Mouse (Mus musculus): ENCODE results near the gene Ttc3. TPM values are rescaled to one million over a fixed set of nuclear protein-coding genes. Genes with fewer than 3 reads are reported as not detected.
"Not testable (repeated sequence)": the region's sequence is repeated elsewhere in the genome, so short reads cannot be mapped to it uniquely, and the experiment has no call there.

Ttc3 gene
- polyA plus RNA-seq, 1 experiment from 2014 or later = 68.9 TPM

GRCm38 (mm10) chr16:94454146-94454545 lies 83.7 kb downstream of the Ttc3 start:
- Histone ChIP-seq H3K9me3 (ENCODE audit: low read length) (no peaks in the 10 kb centered on the region), H3K27me3 (replicated peaks; ENCODE audit: insufficient read depth, low read length) (no peaks in the 10 kb centered on the region), H3K4me2 (replicated peaks; ENCODE audit: low read depth, low read length) (no peak overlapping the region), H3K9ac (replicated peaks; ENCODE audit: low read depth) (no peak overlapping the region), H3K4me3 (ENCODE audit: low read depth, low read length) (no peak overlapping the region), H3K36me3 (ENCODE audit: insufficient read depth, low read length) (peaks cover 21% of the 10 kb centered on the region; the same call in 1 of the 2 replicates), H3K27ac (ENCODE audit: low read length) (no peak overlapping the region), H3K4me1 (ENCODE audit: insufficient read depth, low read depth, low read length) (0 out of 2 replicates have a peak, but pooled peaks cover 5% of the 10 kb centered on the region)
- DNase-seq (ENCODE audit: low spot score) (no peak), ATAC-seq (no peak)
- TF ChIP-seq EP300 (IDR thresholded peaks at IDR 0.05) = no peak
- TF ChIP-seq CTCF (IDR thresholded peaks at IDR 0.05) = no peak
- 61% methylated on average over 4 of the region's 4 CpGs for WGBS

DNA sequence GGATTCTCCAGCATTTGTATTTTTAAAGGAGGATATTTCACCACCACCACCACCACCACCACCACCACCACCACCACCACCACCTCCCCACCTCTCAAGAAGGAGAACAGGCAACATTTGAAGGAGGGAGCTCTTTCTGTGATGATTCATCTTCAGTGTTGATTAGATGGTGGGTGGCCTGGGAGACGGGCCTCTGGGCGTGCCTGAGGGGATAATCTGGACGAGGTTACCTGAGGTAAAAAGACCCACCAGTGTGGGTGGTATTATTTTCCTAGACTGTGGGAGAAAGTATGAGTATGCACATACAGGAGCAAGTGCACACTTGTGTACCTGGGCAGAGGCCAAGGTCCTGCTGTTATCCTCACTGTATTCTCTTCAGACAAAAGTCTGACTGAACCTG lies 93.6 kb downstream of the Ttc3 start:
- no peak for ATAC-seq
- H3K4me1 ChIP-seq (ENCODE audit: insufficient read depth, low read depth, low read length) = no peaks in the 10 kb centered on the region
- H3K4me3 ChIP-seq (ENCODE audit: low read depth, low read length) = no peak overlapping the region
- no peak overlapping the region for H3K9ac ChIP-seq (replicated peaks; ENCODE audit: low read depth)
- H3K4me2 ChIP-seq (replicated peaks; ENCODE audit: low read depth, low read length) = no peak overlapping the region
- H3K36me3 ChIP-seq (ENCODE audit: insufficient read depth, low read length) = peaks cover 40% of the 10 kb centered on the region; the same call in 1 of the 2 replicates
- H3K9me3 ChIP-seq (ENCODE audit: low read length) = no peaks in the 10 kb centered on the region
- TF ChIP-seq CTCF (IDR thresholded peaks at IDR 0.05) = no peak
- no peak for TF ChIP-seq EP300 (IDR thresholded peaks at IDR 0.05)
- H3K27me3 ChIP-seq (replicated peaks; ENCODE audit: insufficient read depth, low read length) = no peaks in the 10 kb centered on the region
- no peak overlapping the region for H3K27ac ChIP-seq (ENCODE audit: low read length)
- WGBS = 85% methylated on average over 3 of the region's 3 CpGs
- no peak for DNase-seq (ENCODE audit: low spot score)

DNA sequence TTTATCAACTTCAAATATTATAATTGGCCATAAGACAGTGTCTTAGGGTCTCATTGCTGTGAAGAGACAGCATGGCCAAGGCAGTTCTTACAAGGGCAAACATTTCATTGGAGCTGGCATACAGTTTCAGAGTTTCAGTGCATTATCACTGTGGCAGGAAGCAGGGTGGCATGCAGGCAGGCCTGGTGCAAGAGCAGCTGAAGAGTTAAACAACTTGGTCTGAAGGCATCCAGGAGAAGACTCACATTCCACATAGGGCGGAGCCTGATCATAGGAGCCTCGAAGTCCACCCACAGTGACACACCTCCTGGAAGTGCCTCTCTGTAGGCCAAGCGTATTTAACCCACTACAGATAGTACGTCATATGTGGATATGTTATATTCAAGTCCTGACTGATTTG lies 95.5 kb downstream of the Ttc3 start:
- TF ChIP-seq EP300 (IDR thresholded peaks at IDR 0.05) = no peak
- no peak for TF ChIP-seq CTCF (IDR thresholded peaks at IDR 0.05)
- ATAC-seq = no peak
- Histone ChIP-seq H3K27ac (ENCODE audit: low read length) (no peak overlapping the region), H3K9ac (replicated peaks; ENCODE audit: low read depth) (no peak overlapping the region), H3K27me3 (replicated peaks; ENCODE audit: insufficient read depth, low read length) (no peaks in the 10 kb centered on the region), H3K4me1 (ENCODE audit: insufficient read depth, low read depth, low read length) (no peaks in the 10 kb centered on the region), H3K4me2 (replicated peaks; ENCODE audit: low read depth, low read length) (no peak overlapping the region), H3K9me3 (ENCODE audit: low read length) (no peaks in the 10 kb centered on the region), H3K4me3 (ENCODE audit: low read depth, low read length) (no peak overlapping the region), H3K36me3 (ENCODE audit: insufficient read depth, low read length) (peaks cover 36% of the 10 kb centered on the region; the same call in 1 of the 2 replicates)
- 78% methylated on average over 4 of the region's 4 CpGs for WGBS
- no peak for DNase-seq (ENCODE audit: low spot score)

GRCm38 (mm10) chr16:94466317-94466716 lies 95.9 kb downstream of the Ttc3 start:
- H3K27me3 ChIP-seq (replicated peaks; ENCODE audit: insufficient read depth, low read length); H3K4me3 ChIP-seq (ENCODE audit: low read depth, low read length); H3K4me2 ChIP-seq (replicated peaks; ENCODE audit: low read depth, low read length); H3K9ac ChIP-seq (replicated peaks; ENCODE audit: low read depth); DNase-seq (ENCODE audit: low spot score); H3K4me1 ChIP-seq (ENCODE audit: insufficient read depth, low read depth, low read length); H3K9me3 ChIP-seq (ENCODE audit: low read length); H3K27ac ChIP-seq (ENCODE audit: low read length); ATAC-seq: not testable (repeated sequence)
- H3K36me3 ChIP-seq (ENCODE audit: insufficient read depth, low read length) = peaks cover 32% of the 10 kb centered on the region; the same call in 1 of the 2 replicates
- 94% methylated on average over 7 of the region's 7 CpGs for WGBS

- Histone ChIP-seq H3K4me3 (ENCODE audit: low read depth, low read length) (no peak overlapping the region), H3K36me3 (ENCODE audit: insufficient read depth, low read length) (peaks cover 24% of the 10 kb centered on the region; the same call in 1 of the 2 replicates), H3K4me1 (ENCODE audit: insufficient read depth, low read depth, low read length) (no peaks in the 10 kb centered on the region), H3K27me3 (replicated peaks; ENCODE audit: insufficient read depth, low read length) (no peaks in the 10 kb centered on the region), H3K9me3 (ENCODE audit: low read length) (no peaks in the 10 kb centered on the region), H3K4me2 (replicated peaks; ENCODE audit: low read depth, low read length) (no peak overlapping the region), H3K9ac (replicated peaks; ENCODE audit: low read depth) (no peak overlapping the region), H3K27ac (ENCODE audit: low read length) (no peak overlapping the region)
- no peak for DNase-seq (ENCODE audit: low spot score)
- ATAC-seq = no peak
- TF ChIP-seq EP300 (IDR thresholded peaks at IDR 0.05) = no peak
- 85% methylated on average over 11 of the region's 11 CpGs for WGBS
Measured at GRCm38 (mm10) chr16:94467337-94468055, 97.1 kb downstream of the Ttc3 start.

DNA sequence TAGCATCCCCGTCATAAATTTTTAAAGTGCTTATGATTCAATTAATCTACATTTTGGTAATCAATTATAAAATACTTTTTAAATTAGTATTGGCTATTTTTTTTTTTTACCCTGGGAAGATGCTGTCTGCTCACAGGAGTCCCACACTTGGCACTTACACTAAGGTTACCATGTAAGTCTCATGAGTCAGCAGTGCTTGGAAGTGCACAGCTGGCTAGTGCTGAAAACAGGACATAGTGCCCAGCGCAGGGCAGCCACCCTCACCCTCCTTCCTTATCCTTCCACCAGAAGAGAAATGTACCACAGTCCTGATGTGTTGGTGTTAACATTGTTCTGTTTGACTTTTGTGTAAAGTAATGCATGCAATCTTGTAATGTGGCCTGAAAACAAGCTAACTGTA lies 98.0 kb downstream of the Ttc3 start:
- no peak for DNase-seq (ENCODE audit: low spot score)
- 95% methylated on average over 2 of the region's 2 CpGs for WGBS
- H3K27me3 ChIP-seq (replicated peaks; ENCODE audit: insufficient read depth, low read length) = no peaks in the 10 kb centered on the region

More for the DNA sequence above, 98.0 kb downstream of the Ttc3 start:
- no peak overlapping the region for H3K4me2 ChIP-seq (replicated peaks; ENCODE audit: low read depth, low read length)
- no peak overlapping the region for H3K4me3 ChIP-seq (ENCODE audit: low read depth, low read length)
- peaks cover 23% of the 10 kb centered on the region; the same call in 1 of the 2 replicates for H3K36me3 ChIP-seq (ENCODE audit: insufficient read depth, low read length)
- no peak overlapping the region for H3K9ac ChIP-seq (replicated peaks; ENCODE audit: low read depth)
- no peaks in the 10 kb centered on the region for H3K4me1 ChIP-seq (ENCODE audit: insufficient read depth, low read depth, low read length)
- no peak for ATAC-seq
- TF ChIP-seq CTCF (IDR thresholded peaks at IDR 0.05) = no peak
- TF ChIP-seq EP300 (IDR thresholded peaks at IDR 0.05) = no peak
- no peak overlapping the region for H3K27ac ChIP-seq (ENCODE audit: low read length)
- no peaks in the 10 kb centered on the region for H3K9me3 ChIP-seq (ENCODE audit: low read length)

All from lung, postnatal 0 days (tissue).